Mouse (Mus musculus): ENCODE measurements around the gene Serhl.
"Not testable (repeated sequence)": the region's sequence is repeated elsewhere in the genome, so short reads cannot be mapped to it uniquely, and the experiment has no call there.

Serhl gene

GRCm38 (mm10) chr15:83089429-83089605 lies at the start of gene Serhl:
TSS of gene Serhl (plus strand) at chr15:83089506.
- DNase-seq (ENCODE audit: low spot score): no peak

DNA sequence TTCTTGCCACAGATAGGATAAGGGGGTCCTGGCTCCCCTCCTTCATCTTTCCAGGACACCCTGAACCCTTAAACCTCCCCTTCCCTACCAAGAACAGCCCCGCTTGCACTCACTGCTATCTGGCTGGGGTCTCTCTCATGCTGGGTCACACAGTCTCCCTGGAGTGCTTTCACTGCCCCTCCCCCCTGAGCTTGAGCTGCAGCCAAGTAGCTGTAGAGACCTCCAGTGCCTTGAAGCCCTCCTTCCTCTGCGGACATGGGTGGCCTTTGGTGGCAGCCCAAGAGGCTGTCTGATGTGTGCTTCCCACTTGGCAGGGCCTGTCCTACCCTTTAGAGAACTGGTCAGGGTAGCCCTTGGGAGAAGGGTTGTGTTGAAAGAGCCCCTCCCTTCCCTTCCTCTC lies 49.1 kb upstream of the Serhl start:
- no peak for DNase-seq (ENCODE audit: low spot score)

GRCm38 (mm10) chr15:83042655-83043361 lies 46.5 kb upstream of the Serhl start:
- DNase-seq (ENCODE audit: low spot score): no peak

GRCm38 (mm10) chr15:83043362-83043708 lies 46.0 kb upstream of the Serhl start:
- no peak for DNase-seq (ENCODE audit: low spot score)

GRCm38 (mm10) chr15:83045565-83045964 lies 43.7 kb upstream of the Serhl start:
- not testable (repeated sequence) for DNase-seq (ENCODE audit: low spot score)

DNA sequence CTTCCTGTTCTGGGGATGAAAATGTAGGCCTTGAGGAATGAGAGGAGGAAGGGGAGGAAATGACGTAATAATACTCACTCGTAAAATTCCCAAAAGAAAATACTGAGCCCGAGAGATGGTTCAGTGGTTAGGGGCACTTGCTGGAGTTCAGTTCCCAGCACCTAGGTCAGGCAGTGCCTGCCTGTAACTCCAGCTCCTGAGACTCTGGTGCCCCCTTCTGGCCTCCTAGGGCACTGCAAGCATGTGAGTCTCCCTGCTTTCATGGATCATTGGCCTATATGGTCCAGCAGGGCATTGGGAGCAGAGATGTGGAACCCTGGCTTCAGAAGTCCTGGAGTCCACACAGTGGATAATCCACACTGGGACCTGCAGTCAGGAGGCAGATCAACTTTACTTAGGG lies 43.0 kb upstream of the Serhl start:
- no peak for DNase-seq (ENCODE audit: low spot score)

GRCm38 (mm10) chr15:83046730-83047129 lies 42.6 kb upstream of the Serhl start:
- no peak for DNase-seq (ENCODE audit: low spot score)

- DNase-seq (ENCODE audit: low spot score): no peak
Measured at GRCm38 (mm10) chr15:83052341-83053104, 36.8 kb upstream of the Serhl start.

GRCm38 (mm10) chr15:83053261-83053660 lies 36.0 kb upstream of the Serhl start:
- DNase-seq (ENCODE audit: low spot score): no peak

DNA sequence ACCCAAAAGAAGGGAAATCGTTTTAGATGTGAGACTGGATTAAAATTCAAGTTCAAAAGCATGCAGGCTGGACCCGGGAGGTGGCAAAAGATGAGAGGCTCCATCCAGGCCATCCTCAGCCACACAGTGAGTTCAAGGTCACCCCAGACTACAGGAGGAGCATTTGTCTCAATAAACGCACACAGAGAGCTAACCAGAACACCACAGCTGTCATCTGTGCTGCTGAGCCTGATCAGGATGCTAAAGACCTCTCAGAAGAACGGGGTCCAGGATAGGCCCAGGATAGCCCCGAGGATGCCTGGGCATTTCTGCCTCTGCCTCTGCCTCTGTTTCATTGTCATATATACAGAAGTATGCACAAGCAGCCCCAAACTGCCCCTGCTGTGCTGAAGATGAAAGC lies 33.7 kb upstream of the Serhl start:
- DNase-seq (ENCODE audit: low spot score): no peak

DNA sequence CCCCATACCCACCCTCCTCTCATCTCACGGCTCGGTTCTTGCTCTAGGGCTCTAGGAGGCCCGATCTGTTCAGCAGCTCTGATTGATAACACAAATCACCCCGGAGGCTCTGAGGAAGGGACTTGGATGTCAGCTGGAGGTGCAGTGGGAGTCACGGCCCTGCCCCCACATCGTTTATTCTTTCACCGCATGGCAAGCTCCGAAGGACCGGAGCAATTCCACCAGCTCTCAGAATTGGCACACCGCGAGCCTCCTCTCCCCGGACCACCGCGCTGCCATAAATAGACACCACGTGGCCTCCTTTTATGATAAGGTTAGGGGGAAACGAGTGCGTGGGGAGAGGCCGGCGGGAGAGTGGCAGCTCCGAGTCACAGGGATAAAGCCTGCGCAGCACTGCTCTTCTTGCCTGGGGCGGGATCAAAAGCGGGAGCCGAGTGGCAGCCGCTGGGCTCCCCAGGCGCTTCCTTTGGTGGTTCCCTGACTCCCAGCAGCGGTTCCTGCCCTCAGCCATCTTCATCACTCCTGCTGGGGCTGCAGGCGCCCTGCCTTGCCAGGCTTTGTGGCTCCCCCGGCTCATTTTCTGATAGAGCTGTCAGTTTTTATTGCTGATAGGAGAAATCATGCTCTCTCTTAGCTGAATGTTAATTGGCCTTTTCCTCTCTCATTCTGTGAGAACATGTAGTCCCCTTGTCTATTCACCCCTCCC lies 32.8 kb upstream of the Serhl start:
- no peak for DNase-seq (ENCODE audit: low spot score)

DNA sequence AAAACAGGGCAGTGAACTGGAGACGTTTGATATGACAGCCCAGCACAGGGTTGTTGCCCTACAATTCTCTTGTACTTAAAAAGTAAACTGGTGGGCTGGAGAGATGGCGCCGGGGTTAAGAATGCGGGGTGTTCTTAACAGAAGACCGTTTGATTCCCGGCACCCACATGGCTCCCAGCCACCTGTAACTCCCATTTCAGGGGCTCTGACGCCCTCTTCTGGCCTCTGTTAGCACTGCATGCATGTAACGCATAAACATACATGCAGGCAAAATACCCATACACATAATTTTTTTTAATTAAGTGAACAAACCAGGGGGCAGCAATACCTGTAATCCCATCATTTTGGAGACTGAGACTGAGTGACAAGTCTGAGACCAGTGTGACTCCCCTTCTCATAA lies 31.8 kb upstream of the Serhl start:
- no peak for DNase-seq (ENCODE audit: low spot score)

GRCm38 (mm10) chr15:83059233-83059660 lies 30.1 kb upstream of the Serhl start:
- DNase-seq (ENCODE audit: low spot score): no peak

DNA sequence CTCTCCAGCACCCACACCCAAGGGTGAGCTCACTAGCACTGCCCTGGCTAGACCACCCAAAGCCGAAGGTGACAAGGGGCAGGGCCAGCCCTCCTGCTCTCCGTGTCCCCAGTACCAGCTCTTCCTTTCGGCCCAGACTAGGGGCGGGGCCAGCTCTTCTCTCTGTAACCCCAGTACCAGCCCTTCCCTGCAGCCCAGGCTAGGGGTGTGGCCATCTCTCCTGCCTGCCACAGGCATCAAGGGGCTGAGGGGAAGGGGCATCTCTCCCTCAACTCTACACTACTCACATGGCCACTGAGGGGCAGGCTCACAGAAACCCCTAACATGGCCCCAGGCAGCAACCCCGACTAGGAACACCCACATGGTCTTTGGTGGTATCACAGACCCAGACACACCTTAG lies 27.6 kb upstream of the Serhl start:
- DNase-seq (ENCODE audit: low spot score): no peak

DNA sequence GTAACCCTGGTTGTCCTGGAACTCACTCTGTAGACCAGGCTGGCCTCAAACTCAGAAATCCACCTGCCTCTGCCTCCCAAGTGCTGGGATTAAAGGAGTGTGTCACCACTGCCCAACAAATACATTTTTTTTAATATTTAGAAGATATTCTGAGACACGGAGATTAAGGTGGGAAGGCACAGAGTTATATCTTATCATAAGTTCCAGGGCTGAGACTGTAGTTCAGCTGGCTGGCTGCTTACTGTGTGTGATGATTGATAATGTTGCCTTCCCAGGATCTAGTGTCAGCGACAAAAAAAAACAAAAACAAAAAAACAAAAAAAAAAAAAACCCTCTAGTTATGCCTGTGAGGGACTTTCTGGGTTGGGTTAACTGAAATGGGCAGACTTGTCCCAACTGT lies 26.7 kb upstream of the Serhl start:
- not testable (repeated sequence) for DNase-seq (ENCODE audit: low spot score)

- DNase-seq (ENCODE audit: low spot score): peak; percentile 54
Measured at GRCm38 (mm10) chr15:83065543-83065942, 23.8 kb upstream of the Serhl start.

- DNase-seq (ENCODE audit: low spot score): no peak
Measured at GRCm38 (mm10) chr15:83068270-83068669, 21.0 kb upstream of the Serhl start.

DNA sequence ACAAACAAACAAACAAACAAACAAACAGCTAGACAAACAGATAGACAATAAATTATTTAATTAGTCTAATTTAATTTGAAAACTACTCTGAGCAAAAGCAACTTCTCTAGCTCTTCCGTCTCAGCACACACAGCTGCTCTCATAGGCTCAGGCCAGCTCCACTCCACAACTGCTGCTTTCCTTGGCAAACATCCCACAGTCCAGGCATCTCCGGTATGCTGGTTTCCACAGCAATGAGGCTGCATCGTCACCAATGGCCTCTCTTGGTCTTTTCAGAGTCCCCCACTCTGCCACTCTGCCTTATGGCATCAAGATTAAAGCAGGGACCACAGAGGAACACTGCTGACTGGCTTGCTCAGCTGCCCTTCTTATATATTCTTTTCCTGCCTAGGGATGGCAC lies 18.4 kb upstream of the Serhl start:
- peak; percentile 63 for DNase-seq (ENCODE audit: low spot score)

DNA sequence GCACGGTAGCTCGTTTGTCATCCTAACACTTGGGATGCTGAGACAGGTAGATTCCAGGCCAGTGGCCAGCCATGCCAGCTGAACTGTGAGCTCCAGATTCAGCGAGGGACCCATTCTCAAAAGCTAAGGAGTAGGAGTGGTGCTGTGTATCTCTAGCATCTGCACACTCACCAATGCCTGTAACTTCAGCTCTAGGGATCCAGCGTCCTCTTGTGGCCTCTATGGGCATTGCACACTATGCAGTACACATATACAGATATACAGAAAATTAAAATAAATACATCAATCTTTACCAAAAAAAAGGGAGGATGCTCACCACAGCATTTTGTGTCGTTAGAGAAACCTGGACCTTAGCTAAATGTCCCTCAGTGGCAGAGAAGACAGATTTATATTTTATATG lies 17.6 kb upstream of the Serhl start:
- DNase-seq (ENCODE audit: low spot score): no peak

- DNase-seq (ENCODE audit: low spot score): peak; percentile 49
Measured at GRCm38 (mm10) chr15:83074179-83074578, 15.1 kb upstream of the Serhl start.

DNA sequence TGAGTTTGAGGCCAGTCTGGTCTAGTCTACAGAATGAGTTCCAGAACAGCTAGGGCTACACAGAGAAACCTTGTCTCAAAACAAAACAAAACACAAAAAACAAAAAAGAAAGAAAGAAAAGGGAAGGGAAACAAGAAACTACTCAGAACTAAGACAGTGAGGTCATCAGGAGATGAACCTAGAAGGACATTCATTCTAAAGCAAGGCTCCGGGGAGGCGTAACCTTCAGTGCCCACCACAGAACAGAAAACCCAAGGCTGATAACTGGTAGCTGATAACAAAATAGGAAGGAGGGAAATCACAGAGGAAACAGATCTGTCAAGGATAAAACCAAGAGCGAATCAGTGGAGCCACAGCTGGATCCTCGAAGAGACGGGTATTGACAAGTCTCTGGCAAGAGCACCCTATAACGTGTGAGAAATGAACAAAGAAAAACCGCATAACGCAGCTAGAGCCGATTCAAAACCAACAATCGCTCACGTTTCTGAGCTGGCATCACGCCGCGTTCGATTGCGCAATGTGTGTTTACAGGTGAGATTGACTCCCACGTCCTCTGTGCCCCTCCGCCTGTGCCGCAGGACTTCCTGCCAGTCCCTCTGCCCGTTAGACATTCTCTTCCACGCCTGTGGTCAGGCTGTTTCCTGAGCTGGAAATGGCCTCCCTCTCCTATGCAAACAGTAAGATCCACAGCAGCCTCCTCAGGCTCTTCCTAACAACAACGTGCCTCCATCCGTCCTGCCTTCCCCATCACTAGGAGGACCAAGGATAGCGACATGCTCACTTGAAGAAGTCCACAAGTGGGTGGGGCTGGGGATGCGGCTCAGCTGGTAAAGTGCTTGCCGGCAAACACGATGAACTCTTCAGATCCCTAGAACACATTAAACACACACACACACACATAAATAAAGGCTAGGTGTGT lies 13.4 kb upstream of the Serhl start:
- peak; percentile 22 for DNase-seq (ENCODE audit: low spot score)

DNA sequence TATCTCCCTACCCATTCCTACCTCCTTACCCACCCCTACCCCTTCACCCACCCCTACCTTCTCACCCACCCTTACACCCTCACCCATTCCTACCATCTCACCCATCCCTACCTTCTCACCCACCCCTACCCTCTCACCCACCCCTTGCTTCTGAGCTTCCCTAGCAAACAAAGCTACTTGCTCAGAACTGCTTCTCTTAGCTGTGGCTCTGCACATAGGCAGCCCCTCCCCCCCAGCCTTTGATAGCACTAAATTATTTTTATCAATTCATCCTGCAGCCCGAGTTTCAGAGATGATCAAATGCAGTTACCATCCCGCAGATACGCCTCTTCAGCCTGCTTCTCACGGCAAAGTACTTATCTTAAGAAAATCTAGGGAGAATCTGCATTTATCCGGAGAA lies 5.8 kb upstream of the Serhl start:
- DNase-seq (ENCODE audit: low spot score): no peak

Data from lung, postnatal 25 days (tissue).